Mouse (Mus musculus) CH12.LX (cell line): ENCODE results near the gene Myod1. TPM values are rescaled to one million over a fixed set of nuclear protein-coding genes. Genes with fewer than 3 reads are reported as not detected.

Source experiments
- DNase-seq: peaks from one replicate; pipeline ENCODE4 v3.0.0-alpha.2; 2013; ENCODE audit errors: extremely low read depth
- H3K27ac ChIP-seq: 2 replicates; pipeline ENCODE4 v1.5.1; 2012; ENCODE audit warnings: low read depth, mild to moderate bottlenecking, control low read depth, moderate library complexity; ENCODE audit not compliant: insufficient read depth
- H3K27me3 ChIP-seq: replicated peaks from 2 replicates; pipeline ENCODE3; 2012; ENCODE audit warnings: inconsistent platforms
- H3K36me3 ChIP-seq, 2 experiments: replicated peaks in 1 of 2; 2 replicates each; pipeline versions ENCODE3 to v1.6.1; 2012; ENCODE audit warnings: inconsistent platforms in 1 of 2, low read length in 1 of 2, mild to moderate bottlenecking in 1 of 2, mixed read lengths in 1 of 2, moderate library complexity in 1 of 2; ENCODE audit not compliant: control insufficient read depth in 1 of 2, insufficient read depth in 1 of 2
- H3K4me1 ChIP-seq, 2 experiments: 2 replicates each; pipeline ENCODE4 v1.6.1; 2012; ENCODE audit warnings: inconsistent platforms in 1 of 2, moderate library complexity in 1 of 2; ENCODE audit not compliant: insufficient read depth in 2 of 2, control insufficient read depth in 1 of 2
- H3K4me2 ChIP-seq: 2 replicates; pipeline ENCODE4 v1.6.1; 2012; ENCODE audit warnings: low read depth, mild to moderate bottlenecking, control low read depth; ENCODE audit not compliant: poor library complexity, insufficient read depth, severe bottlenecking
- H3K4me3 ChIP-seq, 3 experiments: fragments of 150-350 bp in 1 of 3; sonication (generic) in 1 of 3; replicated peaks in 1 of 3; 2 replicates each; pipeline versions ENCODE3 to v1.5.1; 2011 to 2012; ENCODE audit warnings: low read depth in 2 of 3, low read length in 2 of 3, mild to moderate bottlenecking in 2 of 3, moderate library complexity in 2 of 3, control low read depth in 1 of 3, improper control_type of control experiment in 1 of 3, inconsistent platforms in 1 of 3, mixed read lengths in 1 of 3; ENCODE audit not compliant: poor library complexity in 1 of 3
- H3K79me2 ChIP-seq: replicated peaks from 2 replicates; pipeline ENCODE4 v1.6.1; 2012; ENCODE audit warnings: mild to moderate bottlenecking, moderate library complexity; ENCODE audit not compliant: control insufficient read depth, poor library complexity, insufficient read depth, severe bottlenecking; ENCODE audit errors: extremely low read depth
- H3K9ac ChIP-seq: 2 replicates; pipeline ENCODE4 v1.6.1; 2012; ENCODE audit warnings: low read depth, mild to moderate bottlenecking, control low read depth, moderate library complexity; ENCODE audit not compliant: insufficient read depth
- H3K9me3 ChIP-seq: replicated peaks from 2 replicates; pipeline ENCODE3; 2012; ENCODE audit warnings: low read length, inconsistent platforms, mixed read lengths
- CTCF ChIP-seq, 2 experiments: IDR thresholded peaks in 1 of 2; conservative IDR thresholded peaks in 1 of 2; 2 replicates each; pipeline ENCODE4 v1.5.1; 2011 to 2012; ENCODE audit warnings: low read depth in 2 of 2, low read length in 2 of 2, improper control_type of control experiment in 1 of 2, inconsistent platforms in 1 of 2, mild to moderate bottlenecking in 1 of 2, moderate library complexity in 1 of 2
- E2F4 ChIP-seq: IDR thresholded peaks from 2 replicates; pipeline ENCODE4 v1.6.1; 2011; ENCODE audit warnings: low read depth, low read length, improper control_type of control experiment; ENCODE audit not compliant: insufficient replicate concordance
- EP300 ChIP-seq: IDR thresholded peaks from 2 replicates; pipeline ENCODE4 v1.6.1; 2011; ENCODE audit warnings: low read length, improper control_type of control experiment
- ETS1 ChIP-seq: conservative IDR thresholded peaks from 2 replicates; pipeline ENCODE4 v1.6.1; 2012; ENCODE audit warnings: low read depth, mild to moderate bottlenecking, inconsistent platforms, low read length, improper control_type of control experiment, moderate library complexity
- JUN ChIP-seq: IDR thresholded peaks from 2 replicates; pipeline ENCODE4 v1.6.1; 2011; ENCODE audit warnings: low read depth, mild to moderate bottlenecking, low read length, improper control_type of control experiment, moderate library complexity; ENCODE audit not compliant: insufficient read depth
- KAT2A ChIP-seq: IDR thresholded peaks from 2 replicates; pipeline ENCODE4 v1.6.1; 2012; ENCODE audit warnings: low read length, improper control_type of control experiment, inconsistent platforms; ENCODE audit not compliant: insufficient replicate concordance
- MAFK ChIP-seq: IDR thresholded peaks from 2 replicates; pipeline ENCODE4 v1.6.1; 2011; ENCODE audit warnings: low read length, improper control_type of control experiment; ENCODE audit not compliant: insufficient replicate concordance
- MAX ChIP-seq: IDR thresholded peaks from 2 replicates; pipeline ENCODE4 v1.6.1; 2011; ENCODE audit warnings: low read length, improper control_type of control experiment
- MAZ ChIP-seq: IDR thresholded peaks from 2 replicates; pipeline ENCODE4 v1.6.1; 2012; ENCODE audit warnings: low read depth, mild to moderate bottlenecking, inconsistent platforms, low read length, improper control_type of control experiment, moderate library complexity
- MEF2A ChIP-seq: IDR thresholded peaks from 2 replicates; pipeline ENCODE4 v1.6.1; 2014; ENCODE audit warnings: low read depth, mild to moderate bottlenecking, inconsistent platforms, low read length, improper control_type of control experiment, borderline replicate concordance
- MXI1 ChIP-seq: IDR thresholded peaks from 2 replicates; pipeline ENCODE4 v1.6.1; 2011; ENCODE audit warnings: mild to moderate bottlenecking, low read depth, low read length, improper control_type of control experiment
- MYC ChIP-seq: IDR thresholded peaks from 2 replicates; pipeline ENCODE4 v1.6.1; 2011; ENCODE audit warnings: low read depth, mild to moderate bottlenecking, improper control_type of control experiment, low read length
- PAX5 ChIP-seq: IDR thresholded peaks from 2 replicates; pipeline ENCODE4 v1.6.1; 2012; ENCODE audit warnings: low read length, inconsistent platforms, mixed read lengths
- POLR2A ChIP-seq: IDR thresholded peaks from 2 replicates; pipeline ENCODE4 v1.6.1; 2011; ENCODE audit warnings: low read depth, mild to moderate bottlenecking, improper control_type of control experiment, low read length
- SMC3 ChIP-seq: IDR thresholded peaks from 2 replicates; pipeline ENCODE4 v1.6.1; 2011; ENCODE audit warnings: low read depth, low read length, improper control_type of control experiment
- UBTF ChIP-seq: IDR thresholded peaks from 2 replicates; pipeline ENCODE4 v1.6.1; 2012; ENCODE audit warnings: low read depth, mild to moderate bottlenecking, inconsistent platforms, low read length, improper control_type of control experiment, moderate library complexity
- USF2 ChIP-seq: conservative IDR thresholded peaks from 2 replicates; pipeline ENCODE4 v1.6.1; 2011; ENCODE audit warnings: low read depth, low read length, improper control_type of control experiment
- ZC3H11A ChIP-seq: IDR thresholded peaks from 2 replicates; pipeline ENCODE4 v1.6.1; 2012; ENCODE audit warnings: low read depth, mild to moderate bottlenecking, inconsistent platforms, low read length, improper control_type of control experiment
- ZMIZ1 ChIP-seq: IDR thresholded peaks from 2 replicates; pipeline ENCODE4 v1.6.1; 2012; ENCODE audit warnings: low read depth, mild to moderate bottlenecking, inconsistent platforms, low read length, improper control_type of control experiment
- dilution Hi-C: fragments of 300-500 bp; cut with MboI; formaldehyde crosslinking; loops from 2 replicates; pipeline ENCODE4 v1.14.3; 2020; ENCODE audit warnings: low sequenced_read_pairs; ENCODE audit not compliant: extremely low pct_unique_long_range_greater_than_20kb, extremely low pct_ligation_motif_present
- in situ Hi-C: fragments of 300-500 bp; cut with MboI; formaldehyde crosslinking; loops from 3 replicates; pipeline ENCODE4 v1.14.3; 2019; ENCODE audit warnings: low sequenced_read_pairs, low pct_ligation_motif_present, low pct_unique_long_range_greater_than_20kb, mixed read lengths
- polyA plus RNA-seq: library from polyadenylated mRNA; unstranded; fragments of >175 nt; gene quantifications from 2 replicates; pipeline ENCODE4 v1.2.1, GENCODE M21; 2012; ENCODE audit warnings: low read depth; ENCODE audit not compliant: insufficient read length
- total RNA-seq, 2 experiments: library from RNA; depleted of rRNA; stranded (reverse); fragments of 300-350 nt in 1 of 2; fragments of >200 nt in 1 of 2; gene quantifications; 2 replicates each; pipeline ENCODE4 v1.2.3; 2012 to 2014

Myod1 gene
- total RNA-seq (2012; rRNA removed), result not detected in 2 replicates
- not detected in 2 replicates for total RNA-seq (2014; rRNA removed)
- polyA plus RNA-seq, result not detected in 2 replicates

GRCm38 (mm10) chr7:46376172-46377007 is at the start of gene Myod1:
Gene Myod1 (plus strand): TSS chr7:46376474.
- dilution Hi-C loops (no loop called here), in situ Hi-C loops (no loop called here)
- Histone ChIP-seq H3K9me3 (peaks cover 5% of the 10 kb centered on the region), H3K4me2 (no peak within 1 kb of the TSS), H3K4me3 (no peak within 1 kb of the TSS), H3K4me1 (peaks cover 8 to 22% of the 10 kb centered on the region in 2 experiments), H3K79me2 (no peaks in the 10 kb centered on the region), H3K9ac (no peak within 1 kb of the TSS), H3K27ac (no peak within 1 kb of the TSS), H3K36me3 (no peaks in the 10 kb centered on the region), H3K27me3 (peaks cover 71% of the 10 kb centered on the region)
- no peak for DNase-seq
- no peak for TF ChIP-seq PAX5
- TF ChIP-seq ETS1, result no peak
- no peak for TF ChIP-seq EP300
- no peak for TF ChIP-seq MEF2A
- no peak for TF ChIP-seq JUN
- no peak for TF ChIP-seq ZMIZ1
- no peak for TF ChIP-seq MAFK
- no peak for TF ChIP-seq USF2
- TF ChIP-seq CTCF (conservative IDR thresholded peaks at IDR 0.05 in 1 of 2, IDR thresholded peaks at IDR 0.05 in 1 of 2; ENCODE audit: low read depth in 2 of 2, low read length in 2 of 2), result no peak
- TF ChIP-seq ZC3H11A, result no peak
- TF ChIP-seq POLR2A, result no peak
- TF ChIP-seq KAT2A, result no peak
- TF ChIP-seq MAZ, result no peak
- no peak for TF ChIP-seq E2F4
- no peak for TF ChIP-seq SMC3
- TF ChIP-seq MXI1, result no peak

GRCm38 (mm10) chr7:46327896-46328295 is 48.4 kb upstream of the Myod1 start:
- peaks cover 67% of the 10 kb centered on the region for H3K27me3 ChIP-seq

More at GRCm38 (mm10) chr7:46327896-46328295, 48.4 kb upstream of the Myod1 start:
- no peak overlapping the region for H3K4me2 ChIP-seq
- no peak overlapping the region for H3K27ac ChIP-seq
- peaks cover 4% of the 10 kb centered on the region for H3K9me3 ChIP-seq
- in situ Hi-C loops, result no loop called here
- no peak overlapping the region for H3K4me3 ChIP-seq
- H3K4me1 ChIP-seq, result no peaks in the 10 kb centered on the region
- no peaks in the 10 kb centered on the region for H3K36me3 ChIP-seq
- TF ChIP-seq MEF2A, result no peak
- no peak for TF ChIP-seq ZMIZ1
- TF ChIP-seq MYC, result no peak
- no peak for TF ChIP-seq USF2
- TF ChIP-seq MAX, result no peak
- TF ChIP-seq UBTF, result no peak
- no peaks in the 10 kb centered on the region for H3K79me2 ChIP-seq
- H3K9ac ChIP-seq, result no peak overlapping the region
- dilution Hi-C loops, result no loop called here
- no peak for DNase-seq
